Mouse (Mus musculus): ENCODE data around the gene Cd302.

Gene Cd302

GRCm38 (mm10) chr2:60253506-60253905 is 30.8 kb downstream of the Cd302 start:
- DNase-seq (ENCODE audit: extremely low spot score), result no peak

DNA sequence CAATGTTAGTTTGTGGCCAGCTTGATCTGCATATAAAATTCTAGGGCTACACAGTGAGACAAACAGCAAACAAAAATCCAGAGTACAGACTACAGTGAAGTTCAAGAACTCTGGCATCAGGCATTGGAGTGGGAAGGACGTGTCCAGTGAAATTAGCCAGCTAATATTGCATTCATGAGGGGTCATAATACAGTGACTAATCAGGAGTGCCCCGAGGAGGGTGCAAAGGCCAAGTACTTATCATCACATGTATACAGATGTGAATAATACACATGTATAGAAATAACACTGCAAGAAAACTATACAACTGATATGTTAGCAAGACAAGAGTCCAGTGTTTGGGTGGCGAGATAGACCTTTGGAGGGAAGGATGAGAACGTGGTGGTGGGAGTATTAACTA is 31.5 kb downstream of the Cd302 start:
- no peak for DNase-seq (ENCODE audit: extremely low spot score)

- no peak for DNase-seq (ENCODE audit: extremely low spot score)
Measured at GRCm38 (mm10) chr2:60234506-60234905, 49.8 kb downstream of the Cd302 start.

DNA sequence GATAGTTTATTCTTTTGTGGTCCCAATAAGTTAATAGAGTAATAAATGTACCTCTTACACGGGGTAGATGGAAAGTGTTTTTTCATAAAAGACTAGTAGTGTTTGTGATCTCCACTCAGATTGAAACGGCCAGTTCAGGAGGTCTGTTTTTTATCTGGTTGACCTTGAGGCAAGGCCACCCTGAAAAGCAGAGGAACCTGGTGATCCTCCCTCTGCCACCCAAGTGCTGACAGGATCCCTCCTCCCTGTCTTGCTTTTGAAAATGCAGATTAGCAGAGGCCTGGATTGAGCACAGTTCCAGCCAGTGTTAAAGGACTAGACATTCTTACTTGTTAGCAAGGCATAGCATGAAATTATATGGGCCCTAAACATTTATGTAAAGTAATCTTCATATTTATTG is 51.1 kb downstream of the Cd302 start:
- DNase-seq (ENCODE audit: extremely low spot score), result no peak

DNA sequence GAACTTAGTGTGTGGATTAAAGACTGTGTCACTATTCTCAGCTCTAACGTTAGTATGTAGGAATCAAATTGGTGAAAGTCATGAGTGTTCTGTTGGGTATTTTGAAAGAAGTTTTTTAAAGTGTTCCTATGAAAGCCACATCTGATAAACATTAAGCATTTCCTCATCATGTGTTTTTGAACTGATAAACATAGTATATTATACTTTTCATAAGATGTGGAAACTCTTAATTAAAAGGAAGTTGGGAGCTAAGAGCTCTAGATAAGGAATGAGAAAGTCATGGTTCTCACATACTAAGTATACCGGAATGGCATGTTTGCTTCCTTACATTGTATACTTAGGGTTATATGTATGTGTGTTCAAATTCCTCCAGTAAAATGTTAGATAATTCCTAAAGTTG is 53.9 kb downstream of the Cd302 start:
- DNase-seq (ENCODE audit: extremely low spot score), result no peak

DNA sequence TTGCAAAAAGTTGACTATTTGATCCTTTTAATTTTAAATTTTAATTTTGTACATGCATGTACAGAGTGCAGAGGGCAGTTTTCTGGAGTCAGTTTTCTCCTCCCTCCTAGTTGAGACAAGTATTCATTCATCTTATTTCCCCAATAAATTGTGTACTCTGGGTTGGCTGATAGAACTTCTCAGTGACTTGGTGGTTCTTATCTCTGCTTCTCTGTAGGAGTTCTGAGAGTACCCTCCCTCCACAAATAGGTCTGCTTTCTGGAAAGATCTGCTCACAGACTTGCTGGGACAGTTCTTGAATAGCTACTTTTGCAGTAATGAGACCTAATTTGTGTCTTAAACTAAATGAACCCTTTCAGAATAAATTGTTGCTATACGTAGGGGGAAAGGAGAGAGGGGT is 55.8 kb downstream of the Cd302 start:
- no peak for DNase-seq (ENCODE audit: extremely low spot score)

DNA sequence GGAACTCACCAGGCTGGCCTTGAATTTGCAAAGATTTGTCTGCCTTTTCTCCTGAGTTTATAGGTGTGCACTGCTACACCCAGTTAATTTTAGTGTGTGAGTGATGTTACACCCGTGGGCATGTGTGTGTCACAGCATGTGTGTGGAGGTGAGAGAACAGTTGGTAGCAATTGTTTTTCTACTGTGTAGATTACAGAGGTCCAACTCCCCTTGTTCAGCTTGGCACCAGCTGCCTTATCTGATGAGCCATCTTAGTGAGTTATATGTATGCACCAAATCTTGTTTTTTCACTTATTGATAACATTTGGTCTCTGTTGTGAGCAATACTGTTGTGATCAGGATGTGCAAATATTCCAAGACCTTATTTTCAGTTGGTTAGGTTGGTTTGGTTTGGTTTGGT is 60.8 kb downstream of the Cd302 start:
- DNase-seq (ENCODE audit: extremely low spot score), result no peak

DNA sequence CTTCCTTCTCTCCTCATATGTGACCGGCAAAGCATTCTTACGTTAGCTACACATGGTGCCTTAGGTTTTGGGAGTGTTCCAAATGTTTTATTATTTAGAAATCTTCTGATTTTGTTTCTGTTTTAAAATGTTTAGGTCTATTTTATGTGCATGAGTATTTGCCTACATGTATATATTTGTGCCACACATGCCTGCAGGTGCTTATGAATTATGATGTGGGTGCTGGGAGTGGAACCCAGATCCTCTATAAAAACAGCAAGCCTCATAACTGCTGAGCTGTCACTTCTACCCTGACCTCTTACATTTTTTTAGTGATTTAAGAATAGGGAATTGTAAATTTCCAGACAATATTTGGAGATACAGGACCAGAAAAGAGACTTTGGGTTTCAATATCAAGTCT is 62.3 kb downstream of the Cd302 start:
- DNase-seq (ENCODE audit: extremely low spot score), result no peak

DNA sequence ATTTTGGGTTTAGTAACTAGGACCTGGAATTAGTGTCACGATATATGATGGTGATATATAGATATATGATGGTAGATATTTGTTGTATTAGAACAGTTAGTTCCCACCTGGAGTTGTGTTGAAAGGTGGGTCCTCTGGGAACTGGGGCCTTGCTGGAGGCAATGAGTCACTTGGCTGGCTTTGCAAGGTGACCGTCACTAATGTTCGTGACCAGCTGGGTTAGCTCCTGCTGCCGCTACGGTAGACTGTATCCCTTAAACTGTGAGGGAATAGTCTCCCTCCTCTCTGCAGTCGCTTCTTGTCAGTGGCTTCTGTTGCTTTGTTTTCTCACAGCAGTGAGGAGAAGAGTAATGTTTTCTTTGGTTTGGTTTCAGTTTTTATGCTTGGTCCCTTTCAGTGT is 63.1 kb downstream of the Cd302 start:
- DNase-seq (ENCODE audit: extremely low spot score), result no peak

DNA sequence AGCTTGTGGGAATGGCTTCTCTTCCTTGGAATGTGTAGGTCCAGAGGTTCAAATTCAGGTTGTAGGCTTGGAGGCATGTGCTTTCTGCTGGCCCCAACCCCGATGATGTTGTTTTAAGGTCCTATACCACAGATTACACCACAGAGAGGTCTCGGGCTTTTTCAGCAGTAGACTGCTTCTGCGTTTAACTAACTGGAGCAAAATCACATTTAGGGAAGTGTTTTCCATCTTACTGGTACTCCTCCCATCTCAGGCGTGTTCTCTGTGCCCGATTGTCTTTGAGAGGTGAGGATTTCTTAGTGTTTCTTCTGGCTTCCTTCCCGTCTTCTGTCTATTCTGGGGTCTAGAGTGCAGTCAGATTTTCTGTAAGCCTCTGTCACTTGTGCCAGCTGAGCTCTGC is 66.7 kb downstream of the Cd302 start:
- no peak for DNase-seq (ENCODE audit: extremely low spot score)

GRCm38 (mm10) chr2:60216547-60217153 is 67.6 kb downstream of the Cd302 start:
- no peak for DNase-seq (ENCODE audit: extremely low spot score)

GRCm38 (mm10) chr2:60214683-60215082 is 69.6 kb downstream of the Cd302 start:
- no peak for DNase-seq (ENCODE audit: extremely low spot score)

DNA sequence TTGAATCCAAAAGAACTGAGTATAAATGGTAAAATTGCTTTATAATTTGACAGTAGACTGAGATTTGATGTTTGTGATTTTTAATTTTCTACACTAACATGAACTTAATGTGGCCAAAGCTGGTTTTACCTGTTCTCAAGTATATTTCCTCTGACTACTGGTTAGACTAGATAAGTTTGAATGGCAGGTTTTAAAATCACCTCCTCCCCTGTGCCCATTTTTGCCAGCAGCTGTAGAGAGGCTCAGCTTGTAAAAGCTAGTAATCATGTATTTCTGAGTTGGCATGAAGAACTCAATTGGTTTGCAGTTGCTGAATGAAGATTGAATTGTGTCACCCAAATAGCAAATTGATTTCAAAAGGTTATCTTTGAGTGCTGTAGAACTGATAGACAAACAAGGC is 71.8 kb downstream of the Cd302 start:
- DNase-seq (ENCODE audit: extremely low spot score), result no peak

DNA sequence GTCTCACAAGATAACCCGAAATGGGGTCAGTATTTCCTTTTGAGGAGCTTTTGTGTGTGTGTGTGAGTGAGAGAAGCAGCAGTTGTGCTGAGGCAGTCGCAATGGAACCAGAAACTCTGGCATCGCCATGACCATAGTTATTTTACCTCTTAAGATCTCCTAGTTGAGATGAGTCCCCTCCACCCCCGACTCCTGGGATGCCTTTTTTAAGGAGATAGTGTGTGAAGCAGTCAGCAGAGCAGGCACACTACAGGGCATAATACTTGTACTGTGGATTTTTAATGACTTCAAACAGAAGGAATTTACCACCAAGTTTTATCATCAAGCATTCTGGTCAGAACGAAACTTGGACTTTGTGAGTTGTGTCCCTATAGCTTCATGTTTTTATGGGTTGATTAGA is 73.5 kb downstream of the Cd302 start:
- no peak for DNase-seq (ENCODE audit: extremely low spot score)

DNA sequence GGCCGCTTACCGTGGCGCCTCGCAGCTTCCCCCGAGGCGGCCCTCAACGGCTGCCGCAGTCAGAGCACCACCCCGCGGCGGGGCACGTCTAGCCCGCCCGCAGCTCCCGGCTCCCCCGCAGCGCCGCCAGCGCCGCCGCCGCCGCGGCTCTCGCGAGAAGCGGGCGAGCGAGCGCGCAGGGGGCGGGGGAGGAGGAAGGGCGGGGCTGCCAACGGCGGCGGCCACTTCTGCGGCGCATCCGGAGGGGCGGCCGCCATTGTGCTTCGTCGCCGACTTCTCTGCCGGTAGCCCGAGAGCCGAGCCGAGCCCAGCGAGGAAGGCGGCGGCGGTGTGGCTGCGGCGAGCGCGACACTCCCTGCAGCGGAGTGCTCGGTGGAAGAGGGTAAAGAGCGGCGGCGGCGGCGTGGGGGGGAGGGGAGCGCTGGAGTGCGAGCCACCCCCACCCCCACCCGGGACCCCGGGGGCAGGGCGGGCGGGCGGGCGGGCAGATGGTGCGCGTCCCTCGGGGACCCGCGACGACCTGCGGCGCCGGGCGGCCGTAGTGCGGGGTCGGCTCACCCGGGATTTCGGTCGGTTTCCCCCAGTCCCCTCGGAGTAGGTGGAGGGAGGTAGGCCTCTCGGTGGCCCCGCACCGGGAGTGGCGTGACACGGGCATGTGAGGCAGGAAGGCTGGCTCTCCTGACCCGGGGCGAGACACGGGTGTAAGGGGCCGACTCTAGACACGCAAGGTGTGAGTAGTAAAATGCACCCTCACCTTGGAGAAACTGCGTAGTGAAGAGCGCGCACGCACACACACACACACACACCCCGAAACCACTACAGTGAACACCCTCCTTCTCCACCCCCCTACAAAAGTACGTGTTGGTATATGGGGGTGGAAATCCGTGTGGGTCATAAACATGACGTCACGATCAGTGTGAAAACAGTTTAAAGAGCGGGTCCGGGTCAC is 74.3 kb downstream of the Cd302 start, which contains the start of the genes Baz2b and March7:
TSS of gene Baz2b (minus strand) at position 137 of the 949 bp plus-strand sequence.
TSS of gene March7 (plus strand) at position 185 of the 949 bp plus-strand sequence.
- DNase-seq (ENCODE audit: extremely low spot score), result peak; percentile 85

DNA sequence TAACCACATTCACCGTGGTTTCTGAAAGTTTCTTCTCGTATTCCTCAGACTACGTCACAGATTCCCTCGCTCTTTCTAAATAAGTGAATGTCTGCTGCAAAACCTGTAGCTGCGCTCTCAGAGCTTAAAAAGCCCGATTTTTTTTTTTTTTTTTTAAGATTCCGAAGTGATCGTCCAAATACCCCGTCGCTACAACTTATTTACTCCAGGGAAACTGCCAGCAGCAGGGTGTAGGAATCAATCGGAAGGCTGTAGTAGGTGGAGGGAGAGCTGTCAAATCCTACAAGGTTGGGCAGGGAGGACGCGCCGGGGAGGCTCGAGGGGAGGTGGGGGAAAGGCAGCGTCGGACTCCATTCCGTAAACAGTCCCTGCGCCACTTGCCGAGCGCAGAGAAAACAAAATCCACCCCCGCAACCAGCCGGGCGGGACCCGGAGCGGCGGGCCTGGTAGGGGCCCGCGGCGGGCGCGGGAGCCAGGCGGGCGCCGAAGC is 75.1 kb downstream of the Cd302 start:
- peak; percentile 66 for DNase-seq (ENCODE audit: extremely low spot score)

- no peak for DNase-seq (ENCODE audit: extremely low spot score)
Measured at GRCm38 (mm10) chr2:60205795-60206194, 78.5 kb downstream of the Cd302 start.

- no peak for DNase-seq (ENCODE audit: extremely low spot score)
Measured at GRCm38 (mm10) chr2:60204162-60204561, 80.1 kb downstream of the Cd302 start.

GRCm38 (mm10) chr2:60203733-60204132 is 80.6 kb downstream of the Cd302 start:
- no peak for DNase-seq (ENCODE audit: extremely low spot score)

DNA sequence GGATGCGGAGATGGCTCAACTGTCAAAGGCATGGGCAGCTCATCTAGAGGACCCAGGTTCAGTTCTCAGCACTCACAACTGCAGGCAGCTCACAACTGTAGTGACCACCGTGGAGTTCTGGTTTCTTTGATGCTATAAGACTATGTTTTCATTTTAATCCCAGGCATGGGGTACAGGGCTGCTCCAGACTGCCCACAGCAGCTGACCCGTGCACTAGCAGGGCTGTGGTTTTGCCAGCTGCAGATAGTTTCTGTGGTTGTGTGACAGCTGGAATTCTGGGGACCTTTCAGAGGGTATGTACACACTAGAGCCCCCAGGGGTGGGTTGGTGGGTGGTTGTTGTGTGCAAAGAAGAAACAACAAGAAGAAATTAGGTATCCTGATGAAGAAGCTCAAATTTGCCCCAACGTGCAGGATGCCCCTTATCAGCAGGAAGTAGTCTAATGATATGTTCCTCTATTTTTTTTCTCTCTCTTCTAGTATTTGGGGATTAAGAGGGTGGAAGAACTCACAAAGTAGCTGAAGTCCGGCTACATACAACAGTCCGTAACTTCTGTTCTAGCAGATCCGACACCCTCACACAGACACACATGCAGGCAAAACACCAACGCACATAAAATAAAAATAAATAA is 81.3 kb downstream of the Cd302 start:
- DNase-seq (ENCODE audit: extremely low spot score), result no peak
